Mouse (Mus musculus) left cerebral cortex, postnatal 36 days (tissue): ENCODE data around the gene Spag7. TPM values are rescaled to one million over a fixed set of nuclear protein-coding genes. Genes with fewer than 3 reads are reported as not detected.

Experiments
- DNase-seq, 2 experiments: peaks; one replicate each; pipeline ENCODE4 v3.0.0; 2021 to 2022; ENCODE audit warnings: low spot score in 2 of 2, mixed read lengths in 1 of 2
- intact Hi-C: fragments of 180-260 bp; cut with DNase I; formaldehyde crosslinking; loops from one replicate; pipeline ENCODE4 v1.15.1; 2025
- total RNA-seq, 2 experiments: library from RNA; stranded (reverse); gene quantifications; 2 replicates each; pipeline ENCODE4 v1.2.3; 2021

Spag7 gene
- 10 to 100 TPM; 52.5 to 57.8 TPM for total RNA-seq

- intact Hi-C loops = loop anchor here (1.0 to 2.0 kb wide), 2 partner anchors 14 to 18 kb away; partner anchors contain the start of gene Pfn1
These were observed at the start of gene Spag7 for GRCm38 (mm10) chr11:70668771-70669505. Gene Spag7, minus strand, starts transcription at chr11:70669416.

DNA sequence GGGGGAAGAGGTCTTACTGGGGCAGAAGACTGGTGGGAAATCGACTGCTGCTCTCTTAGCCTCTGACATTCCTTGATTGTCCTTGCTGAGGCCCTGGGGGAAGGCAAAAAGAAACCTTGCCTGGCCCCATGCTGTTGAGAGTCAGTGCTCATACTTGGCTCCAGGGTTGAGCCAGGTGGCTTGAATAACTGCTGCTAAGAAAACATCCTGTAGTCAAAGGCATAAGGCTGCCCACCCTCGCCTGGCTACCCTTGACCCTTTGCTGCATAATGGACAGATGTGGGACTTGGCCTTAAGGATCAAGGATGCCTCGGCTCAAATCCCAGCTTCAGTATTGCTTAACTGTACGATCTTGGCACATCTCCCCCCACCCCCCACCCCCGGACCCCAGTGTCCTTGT is 49.3 kb upstream of the Spag7 start:
- intact Hi-C loops = no loop called here
- no peak for DNase-seq

More at GRCm38 (mm10) chr11:70668771-70669505, at the start of gene Spag7:
- DNase-seq = peak; percentile 96 to 98

- intact Hi-C loops = no loop called here
- DNase-seq = no peak
These were observed 46.6 kb upstream of the Spag7 start for GRCm38 (mm10) chr11:70715832-70716231.

GRCm38 (mm10) chr11:70713222-70713621 is 44.0 kb upstream of the Spag7 start:
- intact Hi-C loops = no loop called here
- DNase-seq = no peak

DNA sequence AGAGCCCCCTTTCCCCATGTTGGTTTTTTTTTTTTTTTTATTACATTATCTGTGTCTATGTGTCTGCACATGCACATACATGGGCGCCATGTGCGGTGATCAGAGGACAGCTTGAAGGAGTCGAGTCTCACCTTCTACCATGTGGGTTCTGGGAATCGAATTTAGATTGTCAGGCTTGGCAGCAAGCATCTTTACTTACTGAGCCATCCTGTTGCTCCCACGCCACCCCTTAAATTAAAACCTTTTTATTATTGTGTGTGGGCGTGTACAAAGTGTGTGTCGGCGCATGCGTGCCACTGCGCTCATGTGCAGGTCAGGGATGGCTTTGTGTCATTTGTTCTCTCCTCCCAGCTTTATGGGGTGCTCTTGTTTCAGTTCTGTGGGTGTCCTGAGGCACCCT is 41.8 kb upstream of the Spag7 start:
- no peak for DNase-seq
- intact Hi-C loops = no loop called here

DNA sequence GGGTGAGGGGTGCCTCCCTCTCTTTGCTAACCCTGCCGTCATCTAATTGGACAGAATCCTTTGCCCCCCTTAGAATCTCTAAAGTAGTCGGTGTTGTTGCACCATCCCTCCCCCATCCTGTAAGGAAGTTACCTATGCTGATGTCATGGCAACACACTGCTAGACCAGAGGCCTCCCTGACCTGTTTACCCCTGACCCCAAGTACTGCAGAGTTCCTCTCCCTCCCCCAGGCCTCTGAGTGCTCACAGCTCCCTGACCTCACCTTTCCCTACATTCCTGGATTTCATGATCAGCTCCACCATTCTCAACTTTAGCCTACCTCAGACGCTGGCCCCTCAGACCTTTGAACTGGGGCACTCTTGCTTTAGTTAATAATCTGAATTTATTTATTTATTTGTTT is 36.9 kb upstream of the Spag7 start:
- DNase-seq = no peak
- intact Hi-C loops = no loop called here

DNA sequence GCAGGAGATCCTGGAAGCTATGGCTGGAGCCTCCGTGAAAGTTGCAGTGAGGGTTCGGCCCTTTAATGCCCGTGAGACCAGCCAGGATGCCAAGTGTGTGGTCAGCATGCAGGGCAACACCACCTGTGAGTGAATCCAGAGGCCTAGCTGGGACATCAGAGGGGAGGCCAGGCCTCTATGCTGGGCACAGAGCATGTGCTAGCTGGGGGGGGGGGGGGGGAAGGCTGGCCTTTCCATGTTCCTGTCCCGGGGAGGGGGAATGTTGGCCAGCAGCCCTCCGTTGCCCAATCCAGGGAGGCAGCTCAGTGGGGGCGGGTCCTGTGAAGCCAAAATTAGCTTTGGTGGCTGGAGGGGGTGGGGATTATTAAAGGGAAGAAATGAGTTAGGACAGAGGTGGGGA is 33.6 kb upstream of the Spag7 start:
- intact Hi-C loops = loop anchor here (5.0 kb wide), 1 partner anchor 55 kb away; no protein-coding TSS in a partner anchor
- no peak for DNase-seq

- no peak for DNase-seq
- intact Hi-C loops = loop anchor here (2.0 to 5.0 kb wide), 2 partner anchors 15 to 55 kb away; no protein-coding TSS in a partner anchor
These were observed 32.9 kb upstream of the Spag7 start for GRCm38 (mm10) chr11:70701984-70702733.

DNA sequence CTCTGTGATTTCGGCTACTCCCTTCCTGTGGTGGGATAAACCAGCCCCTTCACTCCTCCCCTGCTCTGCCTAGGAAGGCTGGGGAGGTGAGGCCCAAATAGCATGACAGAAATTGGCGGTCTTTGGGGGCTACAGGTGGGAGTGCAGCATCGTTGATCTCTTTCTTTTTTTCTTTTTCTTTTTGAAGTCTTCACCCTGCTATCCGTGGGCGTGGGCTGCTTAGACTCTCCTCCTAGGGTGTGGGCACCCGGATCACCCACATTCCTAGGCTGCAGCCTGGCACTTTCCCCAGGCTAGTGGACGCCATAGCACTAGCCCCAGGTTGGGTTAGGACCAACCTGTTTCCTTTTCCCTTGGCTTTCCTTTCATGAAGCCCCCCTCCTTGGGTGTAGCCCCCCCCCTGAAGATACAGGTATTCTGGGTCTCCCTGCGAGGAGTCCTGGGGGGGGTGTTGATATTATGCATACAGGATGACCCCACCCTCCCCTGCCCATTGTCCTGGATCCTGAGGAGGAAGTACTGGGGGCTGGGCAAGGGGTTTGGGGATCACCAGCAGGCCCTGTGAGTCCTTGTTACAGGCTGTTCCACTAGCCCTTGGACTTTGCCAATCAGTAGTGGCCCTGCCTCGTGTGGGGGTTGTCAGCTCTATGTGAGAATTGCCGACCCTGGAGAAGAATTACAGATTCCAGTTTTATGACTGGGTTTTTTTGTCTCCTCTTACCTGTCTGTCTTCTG is 32.2 kb upstream of the Spag7 start:
- intact Hi-C loops = loop anchor here (2.0 to 5.0 kb wide), 2 partner anchors 15 to 56 kb away; no protein-coding TSS in a partner anchor
- no peak for DNase-seq

DNA sequence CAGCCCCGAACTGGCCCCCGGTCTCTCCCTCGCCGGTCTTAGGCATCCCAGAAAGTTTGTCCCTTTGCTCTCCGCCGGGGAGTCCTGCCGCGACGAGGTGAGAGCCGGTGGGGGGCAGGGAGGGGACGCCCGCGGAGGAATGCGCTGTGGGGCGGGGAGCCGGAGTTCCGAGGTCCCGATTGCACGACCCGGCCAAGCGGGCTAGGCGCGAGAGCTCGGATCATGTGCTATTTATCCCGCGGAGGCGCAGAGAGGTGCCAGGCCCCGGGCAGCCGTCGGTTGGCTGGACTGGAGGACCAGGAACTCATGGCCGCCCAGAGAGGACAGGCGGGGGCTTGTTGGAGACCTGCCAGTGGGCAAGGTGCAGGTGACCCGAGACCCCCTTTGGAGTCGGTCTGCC is 31.4 kb upstream of the Spag7 start:
- intact Hi-C loops = loop anchor here (2.0 to 5.0 kb wide), 2 partner anchors 14 to 57 kb away; no protein-coding TSS in a partner anchor
- DNase-seq = peak; percentile 64 to 68

- intact Hi-C loops = loop anchor here (2.0 to 5.0 kb wide), 2 partner anchors 13 to 57 kb away; no protein-coding TSS in a partner anchor
- DNase-seq = peak; percentile 94 to 96
These were observed 30.7 kb upstream of the Spag7 start, which contains the start of the genes Inca1 and Kif1c for GRCm38 (mm10) chr11:70699722-70700556. Gene Inca1, minus strand, starts transcription at chr11:70700155. Gene Kif1c, plus strand, starts transcription at chr11:70700548.

DNA sequence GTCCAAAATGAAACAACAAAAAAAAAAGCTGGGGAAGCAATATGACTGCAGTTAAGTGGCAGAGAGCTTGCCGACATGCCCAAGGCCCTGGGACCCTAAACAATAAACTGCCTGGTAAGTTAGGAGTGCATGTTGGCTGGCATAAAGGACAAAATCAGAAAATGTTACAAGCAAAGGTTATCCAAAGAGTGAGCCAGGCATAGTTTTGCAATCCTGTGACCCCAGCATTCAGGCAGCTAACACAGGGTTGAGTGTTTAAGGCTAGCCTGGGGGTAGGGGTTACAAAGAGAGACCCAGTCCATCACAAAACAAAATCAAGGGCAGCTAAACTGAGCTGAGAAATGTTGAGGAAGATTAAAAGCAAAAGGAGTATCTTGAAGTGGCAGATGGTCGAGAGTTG is 29.8 kb upstream of the Spag7 start:
- no peak for DNase-seq
- intact Hi-C loops = no loop called here

GRCm38 (mm10) chr11:70697376-70697775 is 28.2 kb upstream of the Spag7 start:
- intact Hi-C loops = no loop called here

GRCm38 (mm10) chr11:70693504-70693903 is 24.3 kb upstream of the Spag7 start:
- intact Hi-C loops = no loop called here
- no peak for DNase-seq

More at GRCm38 (mm10) chr11:70697376-70697775, 28.2 kb upstream of the Spag7 start:
- DNase-seq = no peak

DNA sequence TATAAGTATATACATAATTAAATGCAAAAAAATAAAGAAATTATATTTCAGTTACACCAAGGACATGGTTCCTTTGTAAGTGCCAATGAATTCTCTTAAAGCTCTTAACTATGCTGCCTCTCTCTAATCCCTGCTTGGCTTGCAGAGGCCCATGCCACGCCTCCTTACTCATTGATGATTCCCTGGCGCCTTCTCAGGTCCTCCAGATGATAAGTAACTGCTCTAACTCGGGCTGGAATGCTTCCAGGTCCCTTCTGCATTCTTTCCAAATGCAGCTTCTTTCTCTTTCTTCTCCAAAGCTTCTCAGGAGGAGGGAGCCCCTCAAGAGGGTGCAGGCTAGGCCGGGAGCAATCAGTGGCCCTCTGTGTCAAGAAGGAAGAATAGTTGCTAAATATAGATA is 20.4 kb upstream of the Spag7 start:
- intact Hi-C loops = loop anchor here (5.0 kb wide), 1 partner anchor 68 kb away; no protein-coding TSS in a partner anchor
- DNase-seq = no peak

GRCm38 (mm10) chr11:70688372-70688771 is 19.2 kb upstream of the Spag7 start:
- intact Hi-C loops = loop anchor here (5.0 kb wide), 1 partner anchor 69 kb away; no protein-coding TSS in a partner anchor
- no peak for DNase-seq

DNA sequence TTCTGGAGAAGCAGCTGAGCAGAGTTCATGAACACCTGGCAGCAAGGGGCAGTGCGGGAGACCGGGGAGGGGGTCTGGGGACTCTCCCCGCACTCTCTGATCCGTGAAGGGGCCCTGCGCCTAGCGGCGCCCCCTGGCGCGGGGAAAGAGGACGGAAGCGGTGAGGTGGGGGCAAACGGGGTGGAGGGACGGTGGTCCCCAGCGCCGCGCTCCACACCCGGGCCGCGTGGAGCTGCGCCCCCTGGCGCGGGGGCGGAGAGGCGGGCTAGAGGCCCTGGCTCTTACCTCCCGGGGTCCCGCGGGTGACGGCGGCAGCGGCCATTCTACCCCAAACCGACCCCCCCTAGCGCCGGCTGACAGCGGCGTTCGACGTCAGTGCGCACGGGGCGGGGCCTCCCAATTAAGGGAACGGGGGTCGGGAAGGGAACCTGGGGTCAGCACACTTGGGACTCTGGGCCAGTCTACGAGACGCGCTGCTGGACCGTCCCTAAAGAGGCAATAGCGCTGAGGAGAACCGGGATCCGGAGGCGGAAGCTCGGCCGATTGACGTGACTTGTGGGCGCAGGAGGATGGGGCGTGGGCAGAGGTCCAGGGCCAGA is 18.5 kb upstream of the Spag7 start, which contains the start of gene Camta2:
Gene Camta2 (minus strand): TSS at position 505 of the 599 bp plus-strand sequence.
- DNase-seq = peak; percentile 87
- intact Hi-C loops = loop anchor here (1.0 to 5.0 kb wide), 3 partner anchors 13 to 70 kb away; partner anchors contain the start of genes Inca1, Kif1c and Spag7
